In the genomic region with DNA sequence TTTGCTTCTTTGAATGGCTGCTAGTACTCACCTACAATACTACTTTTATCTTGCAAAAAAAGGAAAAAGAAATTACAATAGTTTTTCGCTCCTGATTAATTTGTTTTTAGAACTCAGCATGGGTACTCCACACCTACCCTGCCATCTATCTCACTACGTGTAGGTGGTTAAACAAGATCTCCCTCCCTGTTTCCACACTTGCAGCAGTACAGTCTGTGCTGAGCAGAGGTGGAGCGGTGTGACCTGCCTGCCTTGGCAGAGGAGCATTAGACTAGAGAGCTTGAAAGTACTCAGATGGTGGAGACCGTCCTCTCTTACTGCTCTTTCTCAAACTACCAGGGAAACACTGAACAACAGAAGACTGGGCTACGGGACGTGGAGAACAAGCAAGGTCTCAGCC, we compare ENCODE assay signal across 24 mouse cellular contexts.
"Had no signal": no experiment of that assay in that cellular context is flagged by ENCODE, and none has a peak within 500 bp of the region (broad histone marks: within the 10 kb centered on the region; RNA-seq: fewer than 3 reads in every experiment).

No protein-coding gene starts in this region.

- H3K4me3 ChIP-seq: left cerebral cortex, adult 2 months; limb, embryonic 10.5 days; limb, embryonic 13.5 days; liver, embryonic 12.5 days; liver, embryonic 15.5 days; lung, embryonic 15.5 days; megakaryocyte, embryonic 14.5 days; midbrain, embryonic 10.5 days; midbrain, embryonic 13.5 days; myocyte; neural tube, embryonic 13.5 days had no signal

- H3K27ac ChIP-seq: left cerebral cortex, adult 2 months; limb, embryonic 10.5 days; limb, embryonic 13.5 days; liver, embryonic 12.5 days; liver, embryonic 15.5 days; lung, embryonic 15.5 days; midbrain, embryonic 10.5 days; midbrain, embryonic 13.5 days; neural tube, embryonic 13.5 days had no signal

- DNase-seq: kidney, adult 18-20 months; kidney, adult 9 months; kidney, postnatal 14 days; kidney, postnatal 4 days; liver; lung, adult 18-20 months; lung, postnatal 10 days; lung, postnatal 36 days; retina, postnatal 1 day; right cerebral cortex, postnatal 4 days; spleen, adult 18-20 months; thymus, adult 18-20 months; thymus, postnatal 36 days had no signal
